Mouse (Mus musculus) CD4-positive helper T cell, adult 2 months (primary cell): ENCODE measurements around the gene Trnau1ap.

ENCODE experiments used
- DNase-seq: peaks from one replicate; pipeline ENCODE4 v3.0.0-alpha.2; 2012; ENCODE audit warnings: low read depth, missing footprints, low spot score

The Trnau1ap gene

GRCm38 (mm10) chr4:132329115-132329834 is at the start of gene Trnau1ap:
Trnau1ap (minus strand) TSS chr4:132329538.
- peak; percentile 91 for DNase-seq

- no peak for DNase-seq
Measured at GRCm38 (mm10) chr4:132373820-132374219, 44.5 kb upstream of the Trnau1ap start.

- no peak for DNase-seq
Measured at GRCm38 (mm10) chr4:132369953-132370750, 40.8 kb upstream of the Trnau1ap start.

GRCm38 (mm10) chr4:132367480-132368201 is 38.3 kb upstream of the Trnau1ap start:
- DNase-seq, result no peak

- no peak for DNase-seq
Measured at GRCm38 (mm10) chr4:132365450-132366060, 36.2 kb upstream of the Trnau1ap start.

- peak; percentile 45 for DNase-seq
Measured at GRCm38 (mm10) chr4:132363487-132363886, 34.1 kb upstream of the Trnau1ap start.

- DNase-seq, result no peak
Measured at GRCm38 (mm10) chr4:132359510-132359909, 30.2 kb upstream of the Trnau1ap start.

GRCm38 (mm10) chr4:132356170-132356569 is 26.8 kb upstream of the Trnau1ap start:
- no peak for DNase-seq

GRCm38 (mm10) chr4:132355403-132355802 is 26.1 kb upstream of the Trnau1ap start:
- DNase-seq, result no peak

GRCm38 (mm10) chr4:132354571-132354970 is 25.2 kb upstream of the Trnau1ap start:
- no peak for DNase-seq

- DNase-seq, result peak; percentile 95
Measured at GRCm38 (mm10) chr4:132353481-132353885, 24.1 kb upstream of the Trnau1ap start, which contains the start of gene Rcc1. Rcc1 (minus strand) TSS chr4:132353605.

GRCm38 (mm10) chr4:132352739-132353138 is 23.4 kb upstream of the Trnau1ap start:
- DNase-seq, result no peak

GRCm38 (mm10) chr4:132351401-132351800 is 22.1 kb upstream of the Trnau1ap start:
- DNase-seq, result no peak

- DNase-seq, result no peak
Measured at GRCm38 (mm10) chr4:132350854-132351253, 21.5 kb upstream of the Trnau1ap start.

GRCm38 (mm10) chr4:132350123-132350740 is 20.9 kb upstream of the Trnau1ap start:
- no peak for DNase-seq

- no peak for DNase-seq
Measured at GRCm38 (mm10) chr4:132349495-132350122, 20.3 kb upstream of the Trnau1ap start.

- DNase-seq, result peak; percentile 40
Measured at GRCm38 (mm10) chr4:132346661-132347060, 17.3 kb upstream of the Trnau1ap start.

GRCm38 (mm10) chr4:132346261-132346660 is 16.9 kb upstream of the Trnau1ap start:
- no peak for DNase-seq

GRCm38 (mm10) chr4:132345843-132346212 is 16.5 kb upstream of the Trnau1ap start:
- DNase-seq, result no peak

GRCm38 (mm10) chr4:132345135-132345842 is 16.0 kb upstream of the Trnau1ap start:
- peak; percentile 89 for DNase-seq
